Mouse (Mus musculus) midbrain, embryonic 15.5 days (tissue): ENCODE results near the gene Sec31a. TPM values are rescaled to one million over a fixed set of nuclear protein-coding genes. Genes with fewer than 3 reads are reported as not detected.

Experiments
- ATAC-seq: fragments of 200-750 bp; cut with Nextera tagmentation; replicated peaks from 2 replicates; pipeline ENCODE4 v1.8.0; 2017; ENCODE audit warnings: moderate TSS enrichment
- H3K27ac ChIP-seq: fragments of 300-500 bp; sonication (generic); 2 replicates; pipeline ENCODE4 v1.5.1; 2015; ENCODE audit warnings: mild to moderate bottlenecking, inconsistent platforms
- H3K27me3 ChIP-seq: fragments of 300-500 bp; sonication (generic); replicated peaks from 2 replicates; pipeline ENCODE4 v1.6.1; 2015; ENCODE audit warnings: inconsistent platforms
- H3K36me3 ChIP-seq: fragments of 300-500 bp; sonication (generic); replicated peaks from 2 replicates; pipeline ENCODE4 v1.6.1; 2015; ENCODE audit warnings: inconsistent platforms
- H3K4me1 ChIP-seq: fragments of 300-500 bp; sonication (generic); 2 replicates; pipeline ENCODE4 v1.6.1; 2015; ENCODE audit warnings: inconsistent platforms
- H3K4me2 ChIP-seq: fragments of 300-500 bp; sonication (generic); 2 replicates; pipeline ENCODE4 v1.6.1; 2015; ENCODE audit warnings: inconsistent platforms, mild to moderate bottlenecking, moderate library complexity
- H3K4me3 ChIP-seq: fragments of 300-500 bp; sonication (generic); 2 replicates; pipeline ENCODE4 v1.5.1; 2015; ENCODE audit warnings: mild to moderate bottlenecking, inconsistent platforms
- H3K9ac ChIP-seq: fragments of 300-500 bp; sonication (generic); 2 replicates; pipeline ENCODE4 v1.6.1; 2015; ENCODE audit warnings: mild to moderate bottlenecking, inconsistent platforms
- H3K9me3 ChIP-seq: fragments of 300-500 bp; sonication (generic); 2 replicates; pipeline ENCODE4 v1.6.1; 2016; ENCODE audit warnings: inconsistent platforms
- WGBS: fragments of 180-500 bp; shearing (Covaris S2); methylation state at CpG from one replicate; pipeline ENCODE4 v1.1.7; 2015; ENCODE audit warnings: mixed read lengths; 5-methylcytosine and 5-hydroxymethylcytosine counted together
- polyA plus RNA-seq: library from polyadenylated mRNA; unstranded; fragments of >200 nt; fragmentation: Nextera tagmentation; extraction: Ambion mirVana; gene quantifications from 2 replicates; pipeline ENCODE4 v1.2.1, GENCODE M21; 2015

Sec31a gene
- polyA plus RNA-seq, 1 experiment from 2014 or later: 102 TPM

GRCm38 (mm10) chr5:100369093-100369492 is 46.9 kb downstream of the Sec31a start:
- H3K9me3 ChIP-seq: no peaks in the 10 kb centered on the region
- no peak overlapping the region for H3K4me3 ChIP-seq
- no peak overlapping the region for H3K9ac ChIP-seq
- H3K27me3 ChIP-seq: no peaks in the 10 kb centered on the region
- H3K4me2 ChIP-seq: no peak overlapping the region
- H3K36me3 ChIP-seq: peaks cover 27% of the 10 kb centered on the region
- H3K4me1 ChIP-seq: no peaks in the 10 kb centered on the region
- no peak for ATAC-seq
- 90% methylated on average over 6 of the region's 6 CpGs for WGBS
- no peak overlapping the region for H3K27ac ChIP-seq

GRCm38 (mm10) chr5:100368527-100368926 is 47.5 kb downstream of the Sec31a start:
- H3K4me1 ChIP-seq: no peaks in the 10 kb centered on the region
- no peaks in the 10 kb centered on the region for H3K27me3 ChIP-seq
- H3K27ac ChIP-seq: no peak overlapping the region
- no peak for ATAC-seq
- H3K4me3 ChIP-seq: no peak overlapping the region
- WGBS: 78% methylated on average over 5 of the region's 5 CpGs
- no peak overlapping the region for H3K4me2 ChIP-seq
- peaks cover 29% of the 10 kb centered on the region for H3K36me3 ChIP-seq
- H3K9me3 ChIP-seq: no peaks in the 10 kb centered on the region
- H3K9ac ChIP-seq: no peak overlapping the region

GRCm38 (mm10) chr5:100367051-100367450 is 49.0 kb downstream of the Sec31a start:
- no peaks in the 10 kb centered on the region for H3K9me3 ChIP-seq
- H3K9ac ChIP-seq: no peak overlapping the region
- H3K4me3 ChIP-seq: no peak overlapping the region
- WGBS: 90% methylated on average over 2 of the region's 2 CpGs
- ATAC-seq: no peak
- H3K36me3 ChIP-seq: peaks cover 28% of the 10 kb centered on the region; the same call in 1 of the 2 replicates
- no peak overlapping the region for H3K4me2 ChIP-seq
- H3K27me3 ChIP-seq: no peaks in the 10 kb centered on the region
- H3K4me1 ChIP-seq: no peaks in the 10 kb centered on the region
- no peak overlapping the region for H3K27ac ChIP-seq

- Histone ChIP-seq H3K27ac (no peak overlapping the region), H3K4me1 (peaks cover 6% of the 10 kb centered on the region; the same call in 1 of the 2 replicates), H3K4me3 (no peak overlapping the region), H3K27me3 (no peaks in the 10 kb centered on the region), H3K4me2 (no peak overlapping the region), H3K36me3 (peaks cover 26% of the 10 kb centered on the region; the same call in 1 of the 2 replicates), H3K9me3 (no peaks in the 10 kb centered on the region), H3K9ac (no peak overlapping the region)
- no peak for ATAC-seq
- WGBS: 92% methylated on average over 6 of the region's 6 CpGs
These were observed 55.7 kb downstream of the Sec31a start for GRCm38 (mm10) chr5:100360296-100360695.

GRCm38 (mm10) chr5:100358334-100358733 is 57.7 kb downstream of the Sec31a start:
- Histone ChIP-seq H3K36me3 (peaks cover 12% of the 10 kb centered on the region; the same call in 1 of the 2 replicates), H3K4me1 (peaks cover 6% of the 10 kb centered on the region; the same call in 1 of the 2 replicates), H3K4me3 (no peak overlapping the region), H3K27ac (no peak overlapping the region), H3K9me3 (no peaks in the 10 kb centered on the region), H3K9ac (no peak overlapping the region), H3K27me3 (no peaks in the 10 kb centered on the region), H3K4me2 (no peak overlapping the region)
- ATAC-seq: no peak
- WGBS: 52% methylated on average over 8 of the region's 8 CpGs

- ATAC-seq: no peak
- no peaks in the 10 kb centered on the region for H3K27me3 ChIP-seq
- H3K4me1 ChIP-seq: peaks cover 8% of the 10 kb centered on the region; the same call in 1 of the 2 replicates
- H3K36me3 ChIP-seq: no peaks in the 10 kb centered on the region
- H3K9me3 ChIP-seq: no peaks in the 10 kb centered on the region
- H3K4me3 ChIP-seq: no peak overlapping the region
- no peak overlapping the region for H3K4me2 ChIP-seq
- WGBS: 95% methylated on average over 20 of the region's 20 CpGs
- H3K27ac ChIP-seq: no peak overlapping the region
- no peak overlapping the region for H3K9ac ChIP-seq
These were observed 61.4 kb downstream of the Sec31a start for GRCm38 (mm10) chr5:100354644-100355043.

GRCm38 (mm10) chr5:100352986-100353848 is 62.8 kb downstream of the Sec31a start:
- H3K27me3 ChIP-seq: no peaks in the 10 kb centered on the region
- H3K27ac ChIP-seq: no peak overlapping the region
- no peak for ATAC-seq
- no peaks in the 10 kb centered on the region for H3K9me3 ChIP-seq
- H3K4me3 ChIP-seq: no peak overlapping the region
- H3K36me3 ChIP-seq: no peaks in the 10 kb centered on the region
- H3K9ac ChIP-seq: no peak overlapping the region
- H3K4me1 ChIP-seq: peaks cover 10% of the 10 kb centered on the region; the same call in 1 of the 2 replicates
- H3K4me2 ChIP-seq: no peak overlapping the region
- WGBS: 67% methylated on average over 10 of the region's 10 CpGs

- no peak overlapping the region for H3K9ac ChIP-seq
- no peaks in the 10 kb centered on the region for H3K27me3 ChIP-seq
- peaks cover 10% of the 10 kb centered on the region; the same call in 1 of the 2 replicates for H3K4me1 ChIP-seq
- H3K9me3 ChIP-seq: no peaks in the 10 kb centered on the region
- H3K27ac ChIP-seq: no peak overlapping the region
- H3K4me3 ChIP-seq: no peak overlapping the region
- WGBS: 97% methylated on average over 8 of the region's 8 CpGs
- H3K36me3 ChIP-seq: no peaks in the 10 kb centered on the region
- peak; percentile 53 for ATAC-seq
- H3K4me2 ChIP-seq: no peak overlapping the region
These were observed 65.1 kb downstream of the Sec31a start for GRCm38 (mm10) chr5:100350907-100351456.

- 49% methylated on average over 10 of the region's 10 CpGs for WGBS
These were observed 66.5 kb downstream of the Sec31a start for GRCm38 (mm10) chr5:100349287-100350215.

GRCm38 (mm10) chr5:100345118-100345517 is 70.9 kb downstream of the Sec31a start:
- no peak overlapping the region for H3K9ac ChIP-seq
- 98% methylated on average over 1 of the region's 1 CpGs for WGBS
- no peaks in the 10 kb centered on the region for H3K9me3 ChIP-seq
- no peaks in the 10 kb centered on the region for H3K27me3 ChIP-seq
- H3K4me1 ChIP-seq: peaks cover 10% of the 10 kb centered on the region; the same call in 1 of the 2 replicates
- ATAC-seq: no peak
- no peak overlapping the region for H3K27ac ChIP-seq
- H3K4me3 ChIP-seq: no peak overlapping the region
- no peak overlapping the region for H3K4me2 ChIP-seq
- H3K36me3 ChIP-seq: no peaks in the 10 kb centered on the region

More at GRCm38 (mm10) chr5:100349287-100350215, 66.5 kb downstream of the Sec31a start:
- H3K9ac ChIP-seq: no peak overlapping the region
- peaks cover 10% of the 10 kb centered on the region; the same call in 1 of the 2 replicates for H3K4me1 ChIP-seq
- ATAC-seq: peak; percentile 88
- no peak overlapping the region for H3K4me2 ChIP-seq
- H3K36me3 ChIP-seq: no peaks in the 10 kb centered on the region
- H3K27ac ChIP-seq: peak overlapping the region; percentile 58
- no peak overlapping the region for H3K4me3 ChIP-seq
- H3K9me3 ChIP-seq: no peaks in the 10 kb centered on the region
- no peaks in the 10 kb centered on the region for H3K27me3 ChIP-seq

- H3K4me1 ChIP-seq: no peaks in the 10 kb centered on the region
- no peak overlapping the region for H3K4me2 ChIP-seq
- no peak overlapping the region for H3K4me3 ChIP-seq
- no peaks in the 10 kb centered on the region for H3K36me3 ChIP-seq
- ATAC-seq: no peak
- H3K27me3 ChIP-seq: no peaks in the 10 kb centered on the region
- WGBS: 34% methylated on average over 6 of the region's 6 CpGs
- no peak overlapping the region for H3K9ac ChIP-seq
- no peaks in the 10 kb centered on the region for H3K9me3 ChIP-seq
- no peak overlapping the region for H3K27ac ChIP-seq
These were observed 72.9 kb downstream of the Sec31a start for GRCm38 (mm10) chr5:100343087-100343486.

- 79% methylated on average over 6 of the region's 6 CpGs for WGBS
These were observed 73.6 kb downstream of the Sec31a start for GRCm38 (mm10) chr5:100342422-100342821.

More at GRCm38 (mm10) chr5:100342422-100342821, 73.6 kb downstream of the Sec31a start:
- H3K36me3 ChIP-seq: no peaks in the 10 kb centered on the region
- no peak overlapping the region for H3K27ac ChIP-seq
- no peak for ATAC-seq
- no peak overlapping the region for H3K4me2 ChIP-seq
- no peak overlapping the region for H3K9ac ChIP-seq
- no peak overlapping the region for H3K4me3 ChIP-seq
- no peaks in the 10 kb centered on the region for H3K27me3 ChIP-seq
- no peaks in the 10 kb centered on the region for H3K9me3 ChIP-seq
- H3K4me1 ChIP-seq: no peaks in the 10 kb centered on the region
